Mouse (Mus musculus) right cerebral cortex, adult 2 months (tissue): ENCODE results near the gene Pdgfa.
A peak's percentile ranks its signal among the peaks of the same experiment; 100 is the strongest.

ENCODE experiments used
- DNase-seq, 2 experiments: peaks; one replicate each; pipeline ENCODE4 v3.0.0; 2021 to 2022; ENCODE audit warnings: low spot score in 2 of 2

Pdgfa gene

DNA sequence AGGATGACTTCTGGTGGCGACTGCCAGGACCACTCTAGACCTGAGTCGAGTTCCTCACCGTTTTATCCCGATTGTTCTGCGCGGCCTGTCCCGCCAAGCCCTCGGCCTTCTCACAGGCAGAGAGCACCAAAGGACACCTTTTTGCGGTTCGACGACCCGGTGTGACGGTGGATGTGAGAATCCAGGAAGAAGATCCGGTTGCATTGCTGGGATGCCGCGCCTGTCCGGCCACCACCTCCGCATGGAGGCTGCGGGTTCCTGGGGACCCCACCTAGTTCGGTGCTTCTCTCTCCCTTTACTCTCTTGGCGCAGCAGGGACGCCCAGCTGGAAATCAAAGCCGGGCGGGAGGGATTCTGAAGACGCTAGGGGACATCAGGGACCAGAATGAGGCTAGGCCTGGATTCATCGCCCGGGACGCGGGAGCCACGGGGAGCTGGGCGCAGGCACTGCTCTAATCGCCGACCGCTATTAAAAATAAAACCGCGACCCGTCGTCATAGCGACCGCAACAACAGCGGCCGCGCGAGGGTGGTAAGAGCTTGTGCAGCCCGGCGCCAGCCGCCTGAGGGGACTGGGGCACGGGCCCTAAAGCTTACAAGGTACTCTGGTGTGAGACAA, at the start of gene Pdgfa:
Pdgfa (minus strand) TSS at position 200 of the 618 bp plus-strand sequence.
- peak; percentile 57 to 60 for DNase-seq

DNA sequence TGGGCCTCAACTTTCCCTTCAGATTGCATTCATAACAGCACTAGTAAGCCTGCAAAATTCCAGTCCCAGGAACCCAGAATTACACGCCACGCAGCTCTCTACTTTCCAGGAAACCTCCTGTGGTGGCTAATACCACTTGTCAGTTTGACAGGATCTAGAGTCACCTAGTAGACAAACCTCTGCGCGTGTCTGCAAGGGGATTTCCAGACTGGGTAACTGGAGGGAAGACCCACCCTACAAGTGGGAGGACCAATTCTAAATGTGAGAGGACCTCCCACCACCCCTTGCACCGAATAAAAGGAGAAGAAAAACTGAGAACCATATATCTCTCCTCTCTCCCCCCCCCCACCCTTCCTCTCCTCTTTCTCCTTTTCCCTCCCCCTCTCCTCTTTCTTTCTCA, 49.5 kb upstream of the Pdgfa start:
- no peak for DNase-seq

DNA sequence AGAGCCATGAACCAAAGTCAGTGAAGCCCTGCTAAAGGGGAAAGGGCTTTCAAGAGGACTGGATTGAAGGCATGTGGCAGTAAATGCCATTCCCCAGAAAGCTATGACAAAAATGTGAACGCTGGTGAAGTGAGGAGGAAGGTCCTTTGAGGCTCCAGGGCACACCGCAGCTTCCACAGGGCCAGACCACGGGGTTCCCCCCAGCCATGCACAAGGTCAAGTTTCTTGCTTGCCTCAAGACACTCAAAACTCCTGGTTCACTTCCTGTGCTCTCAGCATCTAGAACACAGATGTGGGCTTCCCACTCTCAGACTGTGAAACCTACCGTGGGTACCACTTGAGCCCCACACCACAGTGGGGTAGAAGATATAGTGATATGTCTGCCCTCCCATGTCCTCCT, 46.4 kb upstream of the Pdgfa start:
- DNase-seq, result no peak

DNA sequence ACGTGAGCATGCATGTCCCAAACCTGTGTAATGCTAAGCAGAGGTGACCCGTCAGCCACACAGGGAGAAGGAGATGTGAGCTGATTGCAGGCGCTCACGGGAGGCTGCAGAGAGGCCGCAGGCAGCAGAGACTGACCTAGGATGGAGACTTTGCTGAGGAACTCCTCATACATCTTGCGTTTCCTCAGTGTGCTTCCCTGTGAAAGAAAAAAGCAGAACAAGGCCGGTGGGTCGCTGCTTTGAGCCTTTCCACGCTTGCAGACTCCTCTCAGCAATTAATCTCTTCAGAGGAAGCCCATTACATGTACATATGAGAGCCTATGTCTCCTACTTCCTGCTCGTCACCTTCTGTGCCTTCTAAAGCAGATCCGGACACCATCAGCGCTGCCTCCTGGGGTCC, 45.1 kb upstream of the Pdgfa start:
- DNase-seq, result no peak

DNA sequence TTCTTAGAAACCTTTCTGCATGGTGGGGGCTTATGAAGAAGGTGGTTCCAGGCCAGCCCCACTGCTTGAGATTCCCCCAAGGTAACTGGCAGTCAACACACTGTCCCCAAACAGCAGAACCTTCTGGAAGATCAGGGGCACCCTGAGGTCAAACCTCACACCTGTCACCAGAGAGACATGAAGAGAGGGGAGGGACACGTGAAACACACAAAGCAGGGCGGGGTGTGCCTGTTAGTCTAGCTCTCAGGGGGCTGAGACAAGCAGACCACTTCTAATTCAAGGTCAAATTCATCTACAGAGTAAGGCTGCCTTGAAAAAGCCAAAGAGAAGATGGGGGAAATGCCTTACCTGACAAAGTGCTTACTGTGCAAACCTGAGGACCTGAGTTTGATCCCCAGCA, 38.0 kb upstream of the Pdgfa start:
- DNase-seq, result no peak

DNA sequence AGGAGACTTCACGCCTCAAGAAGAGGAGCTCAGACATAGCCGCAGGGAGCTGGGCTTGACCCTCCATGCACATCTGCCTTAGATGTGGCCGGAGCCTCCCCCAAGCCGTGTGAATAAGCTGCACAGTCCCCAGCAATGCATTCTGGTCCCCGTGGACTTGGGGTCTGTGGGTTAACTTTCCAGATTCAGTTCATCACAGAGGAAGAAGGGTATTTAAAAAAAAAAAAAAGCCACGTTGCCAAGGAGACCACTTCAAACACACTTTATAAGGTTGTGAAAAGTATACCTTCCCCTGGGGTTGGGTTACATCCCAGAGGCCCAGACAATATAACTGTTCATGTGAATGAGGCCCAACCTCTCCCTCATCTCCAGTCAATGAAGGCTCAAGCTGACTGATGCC, 37.6 kb upstream of the Pdgfa start:
- no peak for DNase-seq

DNA sequence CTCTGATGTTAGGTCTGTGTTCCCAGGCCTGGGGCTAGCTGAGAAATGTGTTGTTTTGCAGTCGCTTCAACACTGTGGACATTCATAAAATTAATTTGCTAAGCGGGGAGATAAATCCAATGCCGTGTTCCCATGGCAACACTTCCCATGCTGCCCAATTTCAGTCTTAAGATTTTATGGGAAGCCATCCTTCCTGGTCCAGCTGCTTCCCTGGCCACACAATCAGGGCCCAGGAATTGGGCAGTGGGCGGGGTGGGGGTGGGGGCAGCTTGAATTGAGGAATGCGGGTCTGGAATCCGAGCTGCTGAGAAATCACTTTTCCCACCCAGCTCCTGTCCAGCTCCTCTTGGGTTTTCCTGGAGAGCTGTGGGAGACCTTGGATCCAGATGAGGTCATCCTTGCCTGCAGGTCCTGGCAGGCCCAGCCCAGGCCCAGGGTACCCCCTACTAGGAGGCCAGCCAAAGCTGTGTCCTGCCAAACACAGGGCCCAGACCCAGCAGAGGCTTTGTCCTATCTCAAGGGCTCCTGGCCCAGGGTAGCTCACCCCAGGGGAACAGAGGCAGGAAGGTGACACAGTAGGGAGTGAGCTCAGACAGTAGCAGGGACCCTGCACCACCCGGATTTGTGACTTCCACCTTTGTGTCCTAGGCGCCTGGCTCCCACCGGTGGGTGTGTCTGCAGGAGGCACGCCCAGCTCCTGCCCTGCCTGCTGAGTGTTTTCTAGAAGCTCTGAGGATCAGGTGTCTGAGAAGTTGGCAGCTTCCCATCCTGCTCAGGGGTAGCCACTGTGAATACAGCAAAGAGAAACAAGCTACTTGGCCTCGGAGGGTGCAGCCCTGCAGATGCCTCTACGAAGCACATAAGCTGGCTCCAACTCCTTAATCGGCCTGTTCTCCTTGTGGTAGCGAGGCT, 36.5 kb upstream of the Pdgfa start:
- DNase-seq, result no peak

DNA sequence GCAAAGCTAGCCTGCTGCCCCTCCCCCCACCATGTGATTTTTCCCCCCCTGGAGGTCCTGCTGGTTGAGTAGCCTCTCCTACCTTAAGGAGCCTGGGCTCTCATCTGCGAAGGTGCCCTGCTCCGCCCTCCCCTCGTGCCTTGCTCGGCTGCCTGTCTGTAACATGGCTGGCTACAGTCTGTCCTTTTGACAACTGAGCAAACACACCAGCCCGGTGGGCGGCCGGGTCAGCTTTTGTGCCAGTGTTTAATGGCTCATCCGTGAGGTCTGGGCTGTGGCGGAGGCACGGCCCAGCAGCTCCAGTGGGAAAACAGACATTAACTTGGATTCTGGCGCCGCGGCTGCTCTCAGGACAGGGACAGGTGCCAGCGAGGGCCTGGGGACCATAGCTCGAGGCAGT, 30.4 kb upstream of the Pdgfa start:
- DNase-seq, result no peak

DNA sequence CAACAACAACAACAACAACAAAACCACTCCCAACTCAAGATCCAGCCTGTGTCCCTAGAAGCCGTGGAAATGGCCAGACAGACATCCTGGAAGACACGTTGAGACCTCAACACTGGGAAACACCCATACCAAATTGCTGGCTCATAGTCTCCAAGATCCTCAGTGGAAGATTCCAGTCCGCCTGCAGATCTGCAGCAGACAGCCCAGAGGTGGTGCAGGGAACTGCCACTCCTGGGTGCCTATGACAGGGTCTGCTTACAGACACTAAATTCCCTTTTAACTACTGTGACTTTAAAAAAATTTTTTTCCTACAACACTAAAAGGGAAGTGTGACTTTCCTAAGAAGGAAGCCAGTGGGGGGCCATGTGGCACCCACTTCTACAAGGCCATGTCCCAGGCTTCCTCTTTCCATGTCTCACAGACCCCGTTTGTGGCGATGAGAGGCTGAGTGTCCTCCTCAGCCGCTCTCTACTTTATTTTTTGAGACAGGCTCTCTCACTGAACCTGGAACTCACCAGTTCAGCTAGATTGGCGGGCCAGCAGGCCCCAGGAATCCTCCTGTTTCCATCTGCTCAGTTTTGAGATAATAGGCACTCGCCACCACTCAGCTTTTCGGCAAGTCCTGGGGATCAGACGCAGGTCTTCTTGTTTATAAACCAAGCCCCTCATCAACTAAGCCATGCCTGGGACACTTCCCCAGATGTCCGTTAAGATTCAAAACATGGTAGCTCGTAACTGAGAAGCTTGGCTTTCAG, 27.4 kb upstream of the Pdgfa start:
- no peak for DNase-seq

DNA sequence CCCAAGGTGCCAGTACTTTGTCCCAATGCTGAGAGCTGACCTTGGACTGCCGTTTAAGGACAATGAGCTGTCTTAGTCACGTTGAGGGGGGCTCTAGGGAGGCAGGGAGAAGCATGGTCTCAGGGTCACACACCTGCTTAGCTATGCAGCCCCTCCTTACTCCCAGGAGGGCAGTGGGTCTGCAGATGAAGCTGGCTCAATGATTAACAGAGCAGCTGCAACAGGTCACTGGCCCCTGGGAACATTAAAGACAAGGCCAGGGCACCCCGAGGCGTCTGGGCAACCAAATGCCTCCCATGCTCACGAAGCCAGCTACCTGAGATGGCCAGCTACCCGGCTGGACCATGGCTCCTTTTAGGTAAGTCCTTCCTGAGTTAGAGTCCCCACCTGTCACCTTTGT, 23.4 kb upstream of the Pdgfa start:
- DNase-seq, result no peak

DNA sequence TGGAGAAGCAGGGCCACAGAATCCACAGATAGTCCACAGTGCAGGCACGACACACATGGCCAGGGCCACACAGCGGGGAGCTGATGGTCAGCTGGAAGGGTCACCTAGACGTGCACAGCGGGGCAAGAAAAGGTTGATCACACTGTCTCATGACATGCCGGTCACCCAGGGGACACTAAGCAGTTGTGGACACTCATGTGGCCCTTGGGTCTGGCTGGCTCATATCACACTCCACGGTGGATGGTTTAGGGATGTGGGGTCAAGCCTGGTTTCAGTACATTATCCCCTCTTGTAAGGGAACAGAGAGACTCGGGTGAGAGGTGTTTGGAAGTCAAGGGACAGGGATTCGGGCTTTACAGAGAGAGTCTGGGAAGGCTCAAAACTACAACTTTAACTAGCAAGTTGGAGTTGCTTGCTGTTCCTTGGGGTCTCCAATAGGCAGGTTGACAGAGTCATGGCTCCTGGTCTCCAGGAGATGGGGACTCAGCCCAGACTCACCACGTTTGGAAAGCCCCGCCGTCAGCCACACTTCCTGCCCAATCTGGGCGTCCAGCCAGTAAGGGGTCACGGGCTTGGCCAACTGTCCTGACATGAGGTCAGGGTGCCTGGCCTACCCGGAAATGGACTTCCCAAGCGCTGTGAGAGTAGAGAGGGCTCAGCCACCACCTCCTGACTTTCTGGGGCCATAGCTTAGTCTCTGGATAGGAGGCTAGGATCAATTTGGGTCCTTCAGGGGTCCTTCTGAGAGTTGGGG, 20.4 kb upstream of the Pdgfa start:
- DNase-seq, result no peak

DNA sequence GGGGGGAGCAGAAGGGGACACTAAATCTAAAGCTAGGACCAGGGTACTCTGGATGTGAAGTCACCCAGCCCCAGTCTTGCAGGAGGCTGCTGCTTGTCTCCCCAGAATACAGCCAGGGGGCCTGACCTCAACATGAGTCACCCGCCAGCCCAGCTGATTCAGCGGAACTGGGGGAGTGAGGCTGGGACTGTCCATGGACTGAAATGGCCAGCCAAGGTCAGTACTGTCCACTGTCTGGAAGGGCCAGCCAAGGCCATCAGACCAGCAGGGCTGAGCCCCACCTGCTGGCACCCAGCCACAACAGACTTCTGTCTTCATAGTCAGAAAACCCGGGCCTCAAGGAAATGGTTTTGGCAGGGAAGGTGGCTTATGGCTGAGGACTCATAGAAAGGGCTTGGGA, 17.9 kb upstream of the Pdgfa start:
- no peak for DNase-seq

DNA sequence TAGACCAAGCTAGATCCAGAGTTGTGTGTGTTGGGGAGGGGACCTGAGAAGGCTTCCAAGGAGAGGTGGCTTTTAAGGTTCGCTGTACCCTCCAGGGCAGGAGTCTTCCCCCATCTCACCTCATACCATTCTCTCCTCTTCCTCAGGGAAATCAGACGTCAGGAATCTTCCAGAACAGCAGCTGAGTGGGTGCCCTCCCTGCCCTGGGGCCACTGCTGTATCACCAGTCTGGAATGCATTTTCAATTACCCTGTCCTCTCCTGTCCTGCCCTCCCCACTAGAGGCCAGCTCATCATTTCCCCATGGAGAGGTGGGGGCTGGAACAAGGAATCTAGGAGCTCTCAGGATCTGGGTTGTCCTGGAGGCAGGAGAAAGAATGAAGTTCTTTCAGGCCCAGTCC, 13.5 kb upstream of the Pdgfa start:
- DNase-seq, result no peak

DNA sequence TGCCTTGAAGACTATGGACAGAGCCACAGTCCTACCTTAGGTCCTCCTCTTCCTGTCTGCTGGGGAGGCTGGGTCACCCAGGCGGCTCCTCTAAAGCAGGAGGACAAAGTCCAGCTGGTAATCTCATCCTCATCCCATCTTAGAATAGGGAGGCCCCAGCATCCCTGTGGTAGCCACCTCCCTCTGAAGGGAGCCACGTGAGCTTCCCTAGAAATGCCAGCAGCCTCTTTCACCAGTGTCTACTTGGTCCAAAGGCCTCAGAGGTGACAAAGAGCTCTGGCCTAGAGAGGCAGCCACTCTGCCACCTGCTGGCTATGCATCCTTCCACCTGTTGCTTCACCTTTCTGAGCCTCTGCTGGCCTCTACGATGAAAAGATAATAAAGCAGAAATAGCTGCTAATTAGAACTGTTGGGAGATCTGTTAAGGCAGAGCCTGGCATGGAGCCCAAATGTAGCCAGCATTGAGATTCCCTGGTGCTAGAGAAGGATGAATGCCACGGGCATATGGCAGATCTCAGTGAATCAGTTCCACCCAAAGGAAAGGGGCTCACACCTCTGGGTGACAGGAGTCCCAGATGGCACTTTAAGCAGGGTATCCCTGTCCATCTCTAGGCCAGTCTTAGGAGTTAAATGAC, 10.1 kb upstream of the Pdgfa start:
- no peak for DNase-seq

DNA sequence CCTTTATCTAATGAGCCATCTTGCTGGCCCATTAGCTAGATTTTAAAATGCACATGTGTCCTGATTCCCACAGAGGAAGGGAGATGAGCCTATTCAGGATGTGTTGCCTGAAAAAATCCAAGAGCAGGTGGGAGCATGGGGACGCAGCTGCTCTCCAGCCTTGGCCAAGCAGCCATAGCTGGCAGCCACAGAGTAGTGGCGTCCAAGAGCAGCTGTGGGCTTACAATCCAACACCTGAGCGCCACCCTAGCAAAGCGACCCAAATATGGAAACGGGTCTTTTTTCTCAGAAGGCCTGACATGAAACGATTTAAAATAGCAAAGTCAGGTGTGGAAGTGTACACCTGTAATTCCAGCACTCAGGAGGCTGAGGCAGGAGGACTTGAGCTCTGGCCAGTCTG, 7.4 kb upstream of the Pdgfa start:
- DNase-seq, result no peak

DNA sequence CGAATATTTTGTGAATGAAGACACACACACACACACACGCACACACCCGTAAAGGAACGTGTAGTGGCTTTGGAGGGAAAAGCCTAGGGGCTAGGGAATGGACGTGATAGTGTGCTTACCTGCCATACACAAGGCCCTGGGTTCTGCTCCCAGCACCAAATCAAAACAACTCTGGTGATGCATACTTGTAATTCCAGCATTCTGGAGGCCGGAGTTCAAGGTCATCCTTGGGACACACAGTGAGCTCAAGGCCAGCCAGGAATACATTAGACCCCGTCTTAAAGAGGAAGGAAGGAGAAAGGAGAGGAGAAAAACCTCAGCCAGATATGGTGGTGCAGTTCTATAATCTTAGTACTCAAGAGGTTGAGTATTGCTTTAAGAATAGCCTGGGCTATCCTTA, 2.5 kb upstream of the Pdgfa start:
- DNase-seq, result no peak

DNA sequence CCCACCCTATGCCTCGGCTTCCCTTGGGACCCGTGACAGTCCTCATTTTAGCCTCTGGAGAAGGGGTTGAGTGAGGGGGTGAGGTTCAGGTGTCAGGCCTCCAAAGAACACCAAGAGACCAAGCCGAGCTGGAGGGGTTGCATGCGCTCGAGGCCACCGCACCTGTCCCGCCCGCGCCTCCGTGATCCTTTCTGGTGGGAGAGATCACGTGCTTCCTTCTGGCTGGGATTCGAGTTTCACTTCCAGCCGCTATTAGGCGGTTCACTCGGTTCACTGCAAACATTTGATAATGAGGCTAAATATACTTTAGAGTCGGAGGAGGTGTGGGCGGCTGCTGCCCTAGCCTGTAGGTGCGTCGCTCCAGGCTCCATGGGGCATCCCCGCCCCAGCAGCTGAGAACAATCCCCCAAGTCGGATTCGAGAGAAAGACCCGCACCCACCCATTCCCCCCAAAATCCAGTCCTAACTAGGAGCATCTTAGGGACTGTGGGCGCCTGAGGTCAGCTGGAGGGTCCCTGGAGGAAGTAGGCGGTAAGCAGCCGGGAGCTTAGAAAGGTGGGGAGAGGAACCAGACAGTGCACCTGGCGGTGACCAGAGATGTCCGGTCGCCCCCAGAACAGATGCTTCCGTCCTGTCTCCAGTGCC, 888 bp upstream of the Pdgfa start:
- DNase-seq, result peak; percentile 50 to 59

DNA sequence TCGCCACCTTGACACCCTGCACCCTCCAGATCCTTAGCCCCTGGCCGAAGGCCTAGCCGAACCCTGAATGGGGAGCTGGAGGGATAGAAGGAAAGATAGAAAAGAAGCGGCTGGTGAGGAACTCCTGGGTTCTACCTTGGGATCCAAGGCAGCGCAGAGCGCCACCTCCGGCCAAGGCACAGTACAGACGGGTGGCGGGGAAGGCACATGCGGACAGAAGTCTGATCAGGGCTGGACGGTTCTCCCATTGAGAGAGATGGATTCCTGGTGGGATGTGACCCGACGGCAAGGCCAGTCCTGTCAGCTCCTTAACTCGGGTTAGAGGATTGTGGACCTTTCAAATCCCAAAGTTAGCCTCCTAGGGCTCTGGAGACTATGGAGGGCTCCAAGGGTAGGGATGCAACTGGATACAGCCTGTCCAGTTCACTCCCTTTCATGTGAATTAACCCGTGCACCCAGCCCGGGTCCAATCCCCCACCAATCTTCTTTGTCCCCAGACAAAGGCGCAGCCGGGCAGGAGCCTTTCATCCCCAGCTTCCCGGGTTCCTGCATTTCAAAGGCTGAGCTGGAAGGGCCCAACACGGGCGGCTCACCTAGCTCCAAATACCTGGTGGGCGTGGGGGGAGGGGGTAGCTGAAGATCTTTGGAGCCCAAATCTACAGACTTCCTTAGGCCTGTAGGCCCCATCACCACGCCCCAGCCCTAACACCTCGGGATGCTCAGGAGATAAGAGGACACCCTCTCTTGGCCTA, 672 bp downstream of the Pdgfa start:
- peak; percentile 45 to 46 for DNase-seq

DNA sequence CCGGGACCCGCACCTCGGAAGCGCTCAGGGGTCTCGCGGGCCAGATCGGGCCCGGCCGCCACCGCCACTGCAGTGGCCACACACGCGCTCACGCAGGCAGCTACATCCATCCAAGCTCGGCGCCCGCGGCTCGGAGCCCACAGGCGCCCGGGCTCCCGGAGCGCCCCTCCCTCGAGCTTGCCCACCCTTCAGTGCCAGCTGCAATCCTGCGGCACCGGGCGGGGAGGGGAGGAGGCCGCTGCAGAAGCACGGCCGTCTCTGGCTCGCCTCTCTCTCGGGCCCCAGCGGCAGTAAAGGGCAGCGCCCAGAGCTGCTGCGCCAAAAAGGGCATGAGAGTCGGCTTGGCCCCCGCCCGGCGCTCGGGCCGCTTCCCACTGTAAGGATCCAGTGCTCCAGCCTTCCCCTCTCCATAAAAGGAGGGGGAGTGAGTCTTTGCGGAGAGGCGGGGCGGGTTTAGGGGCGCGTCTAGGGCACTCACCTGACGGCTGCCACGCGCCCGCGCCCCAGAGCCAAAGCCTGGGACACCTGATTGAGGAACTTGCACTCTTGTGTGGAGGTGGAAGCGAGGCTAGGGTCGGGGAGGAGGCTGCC, 1.4 kb downstream of the Pdgfa start:
- peak; percentile 64 to 68 for DNase-seq
